In the genomic region with DNA sequence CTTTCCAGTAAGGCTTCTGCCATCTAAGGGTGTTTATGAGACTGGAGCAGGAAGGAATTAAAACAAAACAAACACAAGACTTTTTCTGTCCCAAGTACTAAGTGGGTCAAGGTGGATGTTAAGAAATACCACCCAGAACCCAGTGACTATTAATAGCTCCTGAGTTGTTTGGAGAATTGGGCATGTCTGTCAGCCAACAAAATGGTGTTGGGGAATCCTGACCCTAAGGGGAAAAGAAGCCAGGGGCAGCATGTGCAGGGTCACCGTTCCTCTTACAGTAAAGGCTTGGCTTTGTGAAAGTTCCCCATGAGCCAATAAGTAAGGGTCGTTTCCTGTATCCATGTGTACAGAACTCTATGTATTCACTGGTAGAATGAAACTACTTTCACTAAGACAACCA, we compare ENCODE assay signal across 16 mouse cellular contexts.
"Had no signal": no experiment of that assay in that cellular context is flagged by ENCODE, and none has a peak within 500 bp of the region (broad histone marks: within the 10 kb centered on the region; RNA-seq: fewer than 3 reads in every experiment).

No protein-coding gene starts in this region.

- DNase-seq: retina, postnatal 1 day; right cerebral cortex, adult 18-20 months; right cerebral cortex, postnatal 14 days; right cerebral cortex, postnatal 25 days; right cerebral cortex, postnatal 4 days; spleen, adult 18-20 months; thymus, adult 18-20 months; thymus, adult 2 months; thymus, postnatal 14 days; thymus, postnatal 25 days; thymus, postnatal 36 days; thymus, postnatal 4 days had no signal

- H3K27ac ChIP-seq: neural tube, embryonic 13.5 days; neural tube, embryonic 15.5 days; stomach, embryonic 15.5 days; stomach, postnatal 0 days had no signal

- H3K36me3 ChIP-seq: neural tube, embryonic 13.5 days; neural tube, embryonic 15.5 days; stomach, embryonic 15.5 days had no signal

- H3K4me1 ChIP-seq: stomach, embryonic 15.5 days had no signal

- H3K9me3 ChIP-seq: neural tube, embryonic 13.5 days; neural tube, embryonic 15.5 days; stomach, embryonic 15.5 days had no signal

- H3K4me3 ChIP-seq: neural tube, embryonic 13.5 days; neural tube, embryonic 15.5 days; stomach, embryonic 15.5 days had no signal
